Mouse (Mus musculus): ENCODE measurements around the gene Nfatc2.
A peak's percentile ranks its signal among the peaks of the same experiment; 100 is the strongest.

Nfatc2 gene

DNA sequence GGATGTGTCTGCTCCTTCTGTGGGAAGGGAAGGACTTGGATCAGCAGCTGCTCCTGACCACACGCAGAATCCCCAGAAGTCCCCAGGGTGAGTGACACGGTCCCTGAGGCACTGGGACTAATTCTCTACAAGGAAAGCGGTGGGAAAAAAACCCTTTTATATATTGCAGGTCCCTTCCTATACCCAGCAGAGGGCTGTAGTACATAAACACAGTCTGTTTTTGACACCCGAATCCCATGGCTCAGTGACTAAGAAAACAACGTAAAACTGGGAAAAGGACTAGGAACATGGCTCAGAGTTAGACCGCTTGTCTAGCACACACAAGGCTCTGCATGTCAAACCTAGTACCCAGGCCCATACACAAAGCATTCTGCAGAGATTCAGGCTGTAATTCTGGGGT lies 101.2 kb downstream of the Nfatc2 start:
- DNase-seq (ENCODE audit: low spot score in 2 of 2): no peak

DNA sequence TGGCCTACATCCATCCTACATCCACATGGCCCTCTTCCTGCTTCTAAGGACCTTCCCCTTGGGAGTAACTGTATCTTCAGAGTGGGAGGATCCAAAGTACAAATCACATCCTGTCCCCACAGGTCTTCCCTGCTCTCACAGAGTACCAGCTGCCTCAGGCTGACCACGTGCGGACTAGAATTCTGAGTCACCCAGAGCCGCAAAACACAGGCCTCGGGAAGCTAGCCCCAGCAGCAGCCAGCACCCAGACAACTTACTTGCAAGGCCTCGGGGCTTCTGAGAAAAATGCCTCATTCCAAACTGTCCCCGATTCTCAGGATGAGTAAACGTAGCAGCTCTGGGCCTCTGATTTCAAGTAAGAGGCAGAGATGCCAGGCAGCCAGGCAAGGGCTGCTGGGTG lies 109.7 kb downstream of the Nfatc2 start:
- peak; percentile 44 to 76 for DNase-seq (ENCODE audit: low spot score in 2 of 2)

DNA sequence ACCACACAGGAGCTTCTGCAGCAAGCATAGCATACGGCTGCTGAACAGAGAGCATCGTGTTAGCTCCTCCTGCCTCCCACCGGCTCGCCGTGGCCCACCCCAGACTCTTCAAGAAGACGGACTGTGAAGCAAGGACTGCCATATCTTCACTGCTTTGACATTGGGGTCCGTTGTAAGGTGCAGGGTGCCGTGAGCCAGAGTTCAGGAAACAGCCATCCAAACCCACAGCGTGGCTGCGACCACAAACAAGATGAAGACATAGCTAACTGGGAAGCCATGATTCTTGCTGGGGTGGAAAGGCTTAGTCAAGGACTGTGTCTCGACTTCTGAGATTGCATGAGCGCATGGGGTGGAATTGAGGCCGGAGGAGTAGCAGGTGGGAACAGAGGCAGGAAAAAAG lies 111.5 kb downstream of the Nfatc2 start:
- no peak for DNase-seq (ENCODE audit: low spot score in 2 of 2)

DNA sequence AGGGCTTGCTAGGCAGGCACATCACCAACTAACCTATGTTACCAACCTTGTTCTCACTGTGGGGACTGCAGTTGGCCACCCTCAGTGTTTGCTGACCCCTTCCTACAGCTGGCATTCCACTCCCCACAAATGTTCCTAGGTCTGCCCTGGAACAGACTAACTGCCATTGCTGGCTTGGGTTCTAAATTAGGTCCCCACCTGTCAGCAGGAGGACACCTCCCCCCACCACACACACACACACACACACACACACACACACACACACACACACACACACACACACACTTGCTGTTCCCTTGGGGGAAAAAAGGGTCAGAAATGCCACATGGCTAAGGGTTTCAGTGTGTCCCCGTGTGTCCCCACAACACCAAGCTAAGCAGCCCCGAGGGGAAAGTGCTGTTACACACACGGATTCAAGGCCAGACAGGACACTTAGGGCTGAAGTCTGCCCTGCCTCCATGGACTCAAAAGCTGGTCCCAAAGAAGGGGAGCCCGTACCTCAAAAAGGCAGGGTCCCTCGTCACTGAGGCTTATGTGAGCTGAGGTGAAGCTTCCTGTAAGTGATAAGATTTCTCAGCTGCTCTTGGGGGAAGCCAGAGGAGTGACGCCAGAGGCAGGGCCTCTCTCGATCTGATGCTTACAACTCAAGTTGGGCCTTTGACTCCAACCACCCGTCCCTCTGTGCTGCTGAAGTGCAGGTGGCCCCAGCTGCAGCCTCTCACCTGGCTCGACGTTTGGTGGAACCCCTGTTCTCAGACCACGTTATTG lies 113.1 kb downstream of the Nfatc2 start:
- DNase-seq (ENCODE audit: low spot score in 2 of 2): no peak

- DNase-seq (ENCODE audit: low spot score in 2 of 2): no peak
These were observed 120.3 kb downstream of the Nfatc2 start for GRCm38 (mm10) chr2:168481121-168481520.

- DNase-seq (ENCODE audit: low spot score in 2 of 2): no peak
These were observed 120.8 kb downstream of the Nfatc2 start for GRCm38 (mm10) chr2:168480692-168481091.

GRCm38 (mm10) chr2:168479930-168480329 lies 121.5 kb downstream of the Nfatc2 start:
- DNase-seq (ENCODE audit: low spot score in 2 of 2): no peak

DNA sequence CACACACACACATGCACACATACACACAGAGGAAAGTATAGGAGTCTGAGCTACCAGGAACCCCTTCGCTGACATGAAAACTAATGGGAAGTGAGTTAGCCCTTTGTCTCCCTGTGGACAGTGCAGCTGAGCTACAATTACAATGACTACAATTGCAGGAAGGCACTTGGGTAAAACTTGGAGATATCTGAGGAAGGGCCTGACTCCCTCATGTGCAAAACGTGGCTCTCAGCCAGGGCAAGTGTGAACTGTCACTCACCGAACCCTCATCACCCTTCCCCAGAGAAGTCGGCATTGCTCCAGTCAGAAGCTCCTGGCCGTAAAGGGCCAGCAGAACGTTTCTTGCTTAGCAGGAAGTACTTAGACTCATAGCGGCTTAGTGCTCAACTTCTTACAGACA lies 123.0 kb downstream of the Nfatc2 start:
- peak; percentile 34 to 66 for DNase-seq (ENCODE audit: low spot score in 2 of 2)

GRCm38 (mm10) chr2:168473496-168473895 lies 128.0 kb downstream of the Nfatc2 start:
- DNase-seq (ENCODE audit: low spot score in 2 of 2): no peak

- peak; percentile 68 to 70 for DNase-seq (ENCODE audit: low spot score in 2 of 2)
These were observed 128.6 kb downstream of the Nfatc2 start for GRCm38 (mm10) chr2:168472899-168473298.

DNA sequence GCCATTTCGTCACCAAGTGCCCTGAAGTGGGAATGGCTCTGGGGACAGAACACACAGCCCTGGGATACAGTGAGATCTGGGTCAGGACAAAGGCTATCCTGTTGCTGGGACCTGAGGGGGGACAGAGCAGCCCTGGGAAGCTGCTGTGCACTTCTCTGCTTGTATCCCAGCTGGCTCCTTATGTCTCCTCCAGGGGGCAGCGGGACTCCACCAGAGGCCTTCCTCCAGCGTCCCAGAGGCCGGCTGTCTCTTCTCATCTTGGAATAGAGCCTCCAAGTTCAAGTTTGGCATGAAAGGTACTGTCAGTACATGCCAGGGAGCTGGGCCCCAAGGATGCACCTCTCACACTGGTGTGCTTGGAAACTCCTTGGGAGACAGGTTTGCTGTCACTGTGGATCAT lies 132.4 kb downstream of the Nfatc2 start:
- peak; percentile 65 to 79 for DNase-seq (ENCODE audit: low spot score in 2 of 2)

DNA sequence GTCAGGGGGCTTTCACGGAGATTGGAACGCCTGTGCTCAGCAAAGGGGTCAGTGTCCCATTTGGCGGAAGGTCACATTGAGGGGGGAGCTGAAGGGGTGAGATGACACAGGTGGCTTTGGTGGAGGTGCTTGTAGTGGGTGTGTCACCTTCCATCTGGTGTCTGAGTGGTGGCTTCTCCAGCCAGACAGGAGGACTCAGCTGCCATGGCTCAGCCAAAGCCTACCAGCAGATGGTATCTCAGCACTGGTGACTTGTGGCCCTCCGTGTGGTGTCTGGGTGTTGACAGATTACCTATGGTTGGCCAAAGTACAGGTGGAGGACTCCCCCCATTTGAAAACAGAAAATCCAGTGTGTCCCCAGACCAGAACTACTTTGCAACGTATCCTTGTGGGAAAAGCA lies 134.3 kb downstream of the Nfatc2 start:
- DNase-seq (ENCODE audit: low spot score in 2 of 2): no peak

GRCm38 (mm10) chr2:168466066-168466465 lies 135.4 kb downstream of the Nfatc2 start:
- peak; percentile 74 to 79 for DNase-seq (ENCODE audit: low spot score in 2 of 2)

GRCm38 (mm10) chr2:168465646-168466045 lies 135.8 kb downstream of the Nfatc2 start:
- no peak for DNase-seq (ENCODE audit: low spot score in 2 of 2)

- no peak for DNase-seq (ENCODE audit: low spot score in 2 of 2)
These were observed 139.6 kb downstream of the Nfatc2 start for GRCm38 (mm10) chr2:168461865-168462264.

- DNase-seq (ENCODE audit: low spot score in 2 of 2): no peak
These were observed 141.8 kb downstream of the Nfatc2 start for GRCm38 (mm10) chr2:168459627-168460026.

DNA sequence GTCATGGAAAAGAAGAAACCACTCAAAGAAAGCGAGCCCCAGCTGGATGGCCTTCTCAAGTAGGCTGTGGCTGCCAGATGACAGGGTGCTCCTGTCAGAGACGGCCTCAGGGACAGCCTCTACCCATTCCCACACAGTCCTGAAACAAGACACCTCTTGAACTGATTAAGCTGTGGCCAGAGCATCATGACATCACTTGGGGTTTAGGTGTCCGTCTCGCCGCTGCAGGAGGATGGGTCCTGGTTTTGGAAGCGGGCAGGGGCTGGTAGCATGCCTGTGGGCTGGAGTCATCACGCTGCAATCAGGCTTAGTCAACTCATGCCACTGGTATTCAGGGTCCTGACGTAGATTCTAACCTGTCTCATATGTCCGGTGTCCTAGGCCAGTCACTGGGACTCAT lies 142.9 kb downstream of the Nfatc2 start:
- no peak for DNase-seq (ENCODE audit: low spot score in 2 of 2)

DNA sequence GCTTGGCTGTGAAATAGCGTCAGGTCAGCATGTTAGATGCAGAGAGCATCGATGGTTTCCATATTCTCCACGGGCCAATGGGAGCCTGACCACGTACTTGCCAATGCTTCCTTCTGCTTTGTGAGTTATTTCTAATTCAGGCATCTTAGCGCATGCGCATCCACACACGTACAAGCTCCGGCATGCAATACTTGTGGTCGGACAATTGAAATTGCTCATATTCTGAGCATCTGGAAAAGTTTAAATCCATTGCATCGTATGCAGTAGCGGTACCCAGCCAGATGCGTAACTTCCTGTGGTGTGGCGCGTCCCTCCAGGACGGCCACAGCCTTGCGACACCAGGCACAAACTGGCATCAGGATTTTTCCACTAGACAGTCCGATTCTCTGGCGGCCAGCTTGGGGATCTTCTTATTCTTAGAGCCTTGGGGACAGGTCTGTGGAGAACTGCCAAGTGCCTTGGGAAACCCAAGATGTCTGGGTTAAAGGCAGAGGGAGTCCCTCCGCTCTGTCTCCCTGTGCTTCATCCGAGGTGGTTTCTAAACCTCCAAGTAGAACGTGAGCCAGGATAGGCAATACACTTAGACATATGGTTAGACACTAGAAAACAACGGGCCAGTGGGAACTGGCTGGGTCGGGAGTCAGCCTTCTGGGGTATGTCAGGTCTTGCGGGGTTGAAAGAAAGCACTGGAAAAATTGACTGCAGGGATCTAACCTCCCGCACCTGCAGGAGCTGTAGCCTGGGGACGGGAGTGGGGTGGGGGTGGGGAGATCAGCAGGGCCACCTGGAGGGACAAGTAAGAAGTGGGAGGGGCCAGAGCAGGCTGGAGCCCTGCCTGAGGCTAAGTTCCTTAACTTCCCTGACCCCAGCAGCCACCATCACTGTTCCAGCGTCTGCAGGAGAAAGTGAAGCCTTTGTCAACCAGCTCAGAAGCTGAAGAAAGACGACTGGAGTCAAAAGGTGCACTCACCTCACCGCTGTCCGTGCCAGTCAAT lies 149.4 kb downstream of the Nfatc2 start:
- DNase-seq (ENCODE audit: low spot score in 2 of 2): no peak

DNA sequence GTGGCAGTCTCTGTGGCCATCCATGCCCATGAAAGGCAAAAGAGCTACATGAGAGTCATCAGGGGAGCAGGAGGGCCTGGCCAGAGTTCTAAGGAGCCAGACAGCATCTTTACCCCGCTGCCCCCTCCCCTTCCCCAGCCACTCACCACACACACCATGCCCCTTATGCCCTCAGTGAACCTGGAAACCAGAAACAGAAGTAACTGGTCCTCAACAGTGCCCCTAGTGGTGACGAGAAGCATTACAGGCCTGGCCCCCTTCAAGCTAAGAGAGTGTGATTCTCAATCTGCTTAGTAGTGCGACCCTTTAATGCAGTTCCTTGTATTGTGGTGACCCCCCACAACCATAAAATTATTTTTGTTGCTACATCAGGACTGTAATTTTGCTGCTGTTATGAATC lies 150.5 kb downstream of the Nfatc2 start:
- no peak for DNase-seq (ENCODE audit: low spot score in 2 of 2)

DNA sequence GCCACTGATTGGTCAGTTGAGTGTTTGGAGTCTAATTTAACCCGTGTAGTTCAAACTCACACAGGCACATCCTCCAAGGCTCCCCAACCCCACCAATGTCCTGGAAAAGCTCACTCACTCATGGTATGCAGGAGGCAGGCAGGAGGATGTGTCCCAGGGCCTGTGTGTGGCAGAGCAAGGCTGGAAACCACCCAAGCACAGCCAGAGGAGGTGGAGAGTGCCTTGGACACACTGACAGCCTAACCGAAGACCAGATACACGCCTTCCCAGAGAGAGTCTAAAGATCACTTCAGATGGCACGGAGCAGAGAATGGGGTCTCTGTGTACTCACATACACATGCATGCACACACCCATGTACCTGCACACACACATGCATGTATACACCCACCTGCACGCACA lies 153.4 kb downstream of the Nfatc2 start:
- no peak for DNase-seq (ENCODE audit: low spot score in 2 of 2)

DNA sequence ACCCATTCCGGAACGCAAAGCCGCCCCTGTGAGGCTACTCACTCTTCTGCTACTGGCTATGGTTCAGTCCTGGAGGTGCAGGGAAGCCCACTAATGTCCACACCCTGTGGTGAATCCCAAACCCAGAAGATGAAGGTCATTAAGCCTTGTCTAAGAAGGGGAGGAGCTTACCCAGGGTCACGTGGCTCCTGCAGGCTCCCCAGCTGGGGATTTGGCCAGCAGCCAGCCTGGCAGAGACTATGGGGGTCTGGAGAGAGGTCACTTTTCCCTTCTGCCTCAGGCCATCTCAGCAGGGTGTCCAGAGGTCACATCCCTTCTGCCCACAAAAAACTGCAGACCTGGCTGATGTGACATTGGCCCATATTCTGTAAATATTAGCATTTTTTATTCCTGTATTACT lies 153.9 kb downstream of the Nfatc2 start:
- no peak for DNase-seq (ENCODE audit: low spot score in 2 of 2)

- peak in 1 of 2 experiments; percentile 17 for DNase-seq (ENCODE audit: low spot score in 2 of 2)
These were observed 156.1 kb downstream of the Nfatc2 start for GRCm38 (mm10) chr2:168445211-168445810.

Data from heart, adult 9 months (tissue).